Mouse (Mus musculus) hindbrain, embryonic 14.5 days (tissue): Measurements from ENCODE around the gene Gm20683. TPM values are rescaled to one million over a fixed set of nuclear protein-coding genes. Genes with fewer than 3 reads are reported as not detected.

Source experiments
- ATAC-seq: fragments of 200-750 bp; cut with Nextera tagmentation; 2 replicates; pipeline ENCODE4 v1.8.0; 2017; ENCODE audit warnings: moderate number of reproducible peaks, mild to moderate bottlenecking, moderate TSS enrichment, moderate library complexity; ENCODE audit not compliant: low FRiP score
- DNase-seq: peaks from one replicate; pipeline ENCODE4 v3.0.0-alpha.2; 2015; ENCODE audit warnings: low spot score
- H3K27ac ChIP-seq: fragments of 300-500 bp; sonication (generic); 2 replicates; pipeline ENCODE4 v1.5.1; 2014; ENCODE audit warnings: mild to moderate bottlenecking, moderate library complexity
- H3K27me3 ChIP-seq: fragments of 300-500 bp; sonication (generic); 2 replicates; pipeline ENCODE4 v1.6.1; 2014; ENCODE audit warnings: mild to moderate bottlenecking, low read length, mixed read lengths; ENCODE audit not compliant: control insufficient read depth, insufficient read depth
- H3K36me3 ChIP-seq: fragments of 300-500 bp; sonication (generic); replicated peaks from 2 replicates; pipeline ENCODE4 v1.6.1; 2014; ENCODE audit not compliant: control insufficient read depth, insufficient read depth
- H3K4me1 ChIP-seq: fragments of 300-500 bp; sonication (generic); replicated peaks from 2 replicates; pipeline ENCODE4 v1.6.1; 2014; ENCODE audit warnings: antibody characterized with exemption, low read length, mixed read lengths; ENCODE audit not compliant: control insufficient read depth, insufficient read depth
- H3K4me2 ChIP-seq: fragments of 300-500 bp; sonication (generic); replicated peaks from 2 replicates; pipeline ENCODE4 v1.6.1; 2014; ENCODE audit warnings: mild to moderate bottlenecking, moderate library complexity
- H3K4me3 ChIP-seq: fragments of 300-500 bp; sonication (generic); replicated peaks from 2 replicates; pipeline ENCODE4 v1.5.1; 2014; ENCODE audit warnings: mild to moderate bottlenecking, low read length
- H3K9ac ChIP-seq: fragments of 300-500 bp; sonication (generic); 2 replicates; pipeline ENCODE4 v1.6.1; 2014
- H3K9me3 ChIP-seq: fragments of 300-500 bp; sonication (generic); 2 replicates; pipeline ENCODE4 v1.6.1; 2016; ENCODE audit warnings: low read length; ENCODE audit not compliant: control insufficient read depth
- WGBS: fragments of 180-500 bp; shearing (Covaris S2); extraction: QIAGEN DNeasy Blood & Tissue Kit; methylation state at CpG from one replicate; pipeline ENCODE4 v1.1.7; 2014; 5-methylcytosine and 5-hydroxymethylcytosine counted together
- polyA plus RNA-seq: library from polyadenylated mRNA; unstranded; fragments of >200 nt; fragmentation: Nextera tagmentation; extraction: Ambion mirVana; gene quantifications from 2 replicates; pipeline ENCODE4 v1.2.1, GENCODE M21; 2014

Gm20683 gene
- polyA plus RNA-seq, 1 experiment from 2014 or later = 8.7 TPM

GRCm38 (mm10) chr17:25880913-25881641 is 39.5 kb upstream of the Gm20683 start:
- DNase-seq = no peak
- no peak overlapping the region for H3K4me2 ChIP-seq
- no peak for ATAC-seq
- H3K36me3 ChIP-seq = peaks cover 51% of the 10 kb centered on the region
- 0 out of 2 replicates have a peak overlapping the region, but pooled peaks have one; percentile 54 for H3K27ac ChIP-seq
- peaks cover 22% of the 10 kb centered on the region for H3K4me1 ChIP-seq
- no peaks in the 10 kb centered on the region for H3K9me3 ChIP-seq
- peak overlapping the region; percentile 12 for H3K9ac ChIP-seq
- no peak overlapping the region for H3K4me3 ChIP-seq
- WGBS = 7% methylated on average over 5 of the region's 5 CpGs
- no peaks in the 10 kb centered on the region for H3K27me3 ChIP-seq

GRCm38 (mm10) chr17:25880196-25880910 is 38.8 kb upstream of the Gm20683 start, which contains the start of gene Wfikkn1:
TSS of gene Wfikkn1 (minus strand) at chr17:25880858.
- 16% methylated on average over 5 of the region's 5 CpGs for WGBS
- peak within 1 kb of the TSS; percentile 12 for H3K9ac ChIP-seq
- H3K36me3 ChIP-seq = peaks cover 51% of the 10 kb centered on the region
- no peaks in the 10 kb centered on the region for H3K27me3 ChIP-seq
- H3K9me3 ChIP-seq = no peaks in the 10 kb centered on the region
- no peak within 1 kb of the TSS for H3K4me2 ChIP-seq
- ATAC-seq (no peak), DNase-seq (no peak)
- H3K27ac ChIP-seq = 0 out of 2 replicates have a peak within 1 kb of the TSS, but pooled peaks have one; percentile 54
- peaks cover 24% of the 10 kb centered on the region for H3K4me1 ChIP-seq
- no peak within 1 kb of the TSS for H3K4me3 ChIP-seq

- Histone ChIP-seq H3K27me3 (no peaks in the 10 kb centered on the region), H3K36me3 (peaks cover 45% of the 10 kb centered on the region), H3K4me3 (no peak overlapping the region), H3K4me1 (peaks cover 24% of the 10 kb centered on the region), H3K9ac (no peak overlapping the region), H3K9me3 (no peaks in the 10 kb centered on the region), H3K27ac (no peak overlapping the region), H3K4me2 (no peak overlapping the region)
- DNase-seq (no peak), ATAC-seq (no peak)
- whole genome bisulfite sequencing = 60% methylated on average over 8 of the region's 8 CpGs
Observed at GRCm38 (mm10) chr17:25879750-25880149, 38.2 kb upstream of the Gm20683 start.

GRCm38 (mm10) chr17:25879261-25879660 is 37.7 kb upstream of the Gm20683 start:
- Histone ChIP-seq H3K4me3 (no peak overlapping the region), H3K4me1 (peaks cover 24% of the 10 kb centered on the region), H3K27me3 (no peaks in the 10 kb centered on the region), H3K4me2 (no peak overlapping the region), H3K27ac (no peak overlapping the region), H3K9me3 (no peaks in the 10 kb centered on the region), H3K36me3 (peaks cover 40% of the 10 kb centered on the region), H3K9ac (no peak overlapping the region)
- WGBS = 47% methylated on average over 4 of the region's 4 CpGs
- DNase-seq (no peak), ATAC-seq (no peak)

- DNase-seq (no peak), ATAC-seq (no peak)
- Histone ChIP-seq H3K9ac (no peak overlapping the region), H3K36me3 (peaks cover 35% of the 10 kb centered on the region), H3K27ac (no peak overlapping the region), H3K9me3 (no peaks in the 10 kb centered on the region), H3K4me2 (no peak overlapping the region), H3K27me3 (no peaks in the 10 kb centered on the region), H3K4me3 (no peak overlapping the region), H3K4me1 (peaks cover 29% of the 10 kb centered on the region)
- WGBS = 89% methylated on average over 19 of the region's 19 CpGs
Observed at GRCm38 (mm10) chr17:25878611-25879180, 37.1 kb upstream of the Gm20683 start.

- no peak overlapping the region for H3K27ac ChIP-seq
- no peak overlapping the region for H3K4me2 ChIP-seq
- no peaks in the 10 kb centered on the region for H3K9me3 ChIP-seq
- no peaks in the 10 kb centered on the region for H3K27me3 ChIP-seq
- no peak overlapping the region for H3K4me3 ChIP-seq
- 90% methylated on average over 32 of the region's 32 CpGs for WGBS
- DNase-seq (no peak), ATAC-seq (no peak)
- H3K9ac ChIP-seq = no peak overlapping the region
- H3K36me3 ChIP-seq = peaks cover 28% of the 10 kb centered on the region
- H3K4me1 ChIP-seq = peaks cover 29% of the 10 kb centered on the region
Observed at GRCm38 (mm10) chr17:25877741-25878610, 36.4 kb upstream of the Gm20683 start.

- DNase-seq (no peak), ATAC-seq (no peak)
- no peaks in the 10 kb centered on the region for H3K27me3 ChIP-seq
- 91% methylated on average over 3 of the region's 3 CpGs for WGBS
- H3K4me2 ChIP-seq = 0 out of 2 replicates have a peak overlapping the region, but pooled peaks have one; percentile 78
- H3K27ac ChIP-seq = no peak overlapping the region
- no peak overlapping the region for H3K4me3 ChIP-seq
- H3K9ac ChIP-seq = no peak overlapping the region
- peaks cover 21% of the 10 kb centered on the region for H3K36me3 ChIP-seq
- H3K4me1 ChIP-seq = peaks cover 29% of the 10 kb centered on the region
- no peaks in the 10 kb centered on the region for H3K9me3 ChIP-seq
Observed at GRCm38 (mm10) chr17:25877025-25877424, 35.5 kb upstream of the Gm20683 start.

- Histone ChIP-seq H3K4me2 (peak overlapping the region; percentile 78), H3K4me3 (peak overlapping the region; percentile 68), H3K27me3 (no peaks in the 10 kb centered on the region), H3K9me3 (no peaks in the 10 kb centered on the region), H3K4me1 (peaks cover 29% of the 10 kb centered on the region), H3K36me3 (peaks cover 18% of the 10 kb centered on the region), H3K9ac (peak overlapping the region; percentile 92), H3K27ac (no peak overlapping the region)
- DNase-seq (no peak), ATAC-seq (no peak)
- 54% methylated on average over 10 of the region's 10 CpGs for WGBS
Observed at GRCm38 (mm10) chr17:25876347-25876915, 34.9 kb upstream of the Gm20683 start.
